Mouse (Mus musculus): Measurements from ENCODE around the gene Spsb4.

The Spsb4 gene

DNA sequence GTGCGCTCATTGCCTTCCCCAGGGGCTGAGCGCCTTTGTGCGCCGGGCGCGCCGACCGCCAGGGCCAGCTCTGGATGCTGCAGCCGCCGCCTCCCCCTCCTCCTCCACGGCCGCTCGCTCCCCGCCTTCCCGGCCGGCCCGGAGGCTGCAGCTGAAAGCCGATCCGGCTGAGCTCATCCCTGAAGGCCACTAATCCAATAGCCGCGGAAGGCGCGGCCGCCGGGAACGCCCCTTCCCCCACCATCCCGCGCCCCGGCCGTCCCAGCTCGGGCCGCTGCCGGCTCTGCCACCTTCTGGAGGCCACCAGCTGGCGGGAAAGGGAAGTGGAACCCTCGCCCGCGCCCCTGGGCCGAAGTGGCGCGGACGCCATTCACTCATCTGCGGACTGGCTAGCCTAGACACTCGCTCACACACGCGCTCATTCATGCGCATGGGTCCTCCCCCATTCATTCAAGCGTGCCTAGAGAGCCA lies at the start of gene Spsb4:
Gene Spsb4 (minus strand): TSS at position 167 of the 471 bp plus-strand sequence.
- DNase-seq = peak; percentile 98

DNA sequence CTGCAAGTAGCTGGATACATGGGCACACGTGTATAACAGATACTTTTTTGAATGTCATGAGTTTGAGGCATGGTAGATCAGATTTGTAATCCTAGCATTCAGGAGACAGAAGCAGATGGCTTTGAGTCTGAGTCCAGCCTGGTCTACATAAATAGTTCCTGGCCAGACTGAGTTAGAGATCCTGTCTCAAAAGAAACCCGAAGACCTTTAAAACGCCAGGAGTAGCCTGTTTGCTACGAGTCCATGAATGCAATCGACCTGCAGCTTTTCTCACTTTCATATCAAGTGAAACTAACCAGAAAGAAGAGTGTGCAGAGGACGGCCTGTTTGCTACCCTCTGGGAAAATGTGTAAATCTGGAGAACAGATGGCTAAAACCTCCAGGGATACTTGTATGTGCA lies 49.1 kb upstream of the Spsb4 start:
- peak; percentile 75 for DNase-seq

GRCm38 (mm10) chr9:97065885-97066284 lies 47.2 kb upstream of the Spsb4 start:
- DNase-seq = peak; percentile 66

GRCm38 (mm10) chr9:97065216-97065615 lies 46.6 kb upstream of the Spsb4 start:
- DNase-seq = peak; percentile 81

DNA sequence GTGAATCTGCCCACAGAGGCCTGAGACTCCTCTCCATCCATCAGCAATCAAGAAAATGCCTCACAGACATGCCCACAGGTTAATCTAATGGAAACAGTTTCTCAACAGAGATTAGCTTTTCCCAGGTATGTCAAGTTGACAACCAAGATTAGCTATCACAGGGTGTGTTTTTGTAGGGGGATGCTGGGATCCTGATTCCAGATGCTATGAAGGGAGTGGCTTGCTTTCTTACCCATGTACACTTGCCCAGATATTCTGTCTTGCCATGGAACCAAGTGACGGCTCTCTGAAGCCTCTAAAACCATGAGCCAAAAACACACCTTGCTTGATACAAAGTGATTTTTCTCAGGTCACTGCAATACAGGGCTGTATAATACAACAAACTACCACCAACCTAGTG lies 45.5 kb upstream of the Spsb4 start:
- peak; percentile 51 for DNase-seq

DNA sequence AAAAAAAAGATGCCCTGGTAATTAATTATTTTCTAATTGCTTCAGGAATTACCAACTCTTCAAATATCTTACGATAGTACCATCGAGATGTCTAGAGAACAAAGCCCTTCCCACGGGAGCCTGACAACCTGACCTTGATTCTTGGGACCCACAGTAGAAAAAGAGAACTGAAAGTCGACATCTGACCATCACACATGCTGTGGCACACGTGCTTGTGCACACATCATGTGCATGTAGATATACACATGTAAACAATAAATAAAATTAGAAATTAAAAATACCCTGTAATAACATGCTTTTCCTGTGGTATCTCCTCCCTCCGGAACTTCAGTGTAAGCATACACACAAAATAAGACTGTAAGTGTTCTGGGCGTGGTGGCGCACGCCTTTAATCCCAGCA lies 43.1 kb upstream of the Spsb4 start:
- DNase-seq = peak; percentile 35

GRCm38 (mm10) chr9:97056541-97057338 lies 38.1 kb upstream of the Spsb4 start:
- peak; percentile 83 for DNase-seq

DNA sequence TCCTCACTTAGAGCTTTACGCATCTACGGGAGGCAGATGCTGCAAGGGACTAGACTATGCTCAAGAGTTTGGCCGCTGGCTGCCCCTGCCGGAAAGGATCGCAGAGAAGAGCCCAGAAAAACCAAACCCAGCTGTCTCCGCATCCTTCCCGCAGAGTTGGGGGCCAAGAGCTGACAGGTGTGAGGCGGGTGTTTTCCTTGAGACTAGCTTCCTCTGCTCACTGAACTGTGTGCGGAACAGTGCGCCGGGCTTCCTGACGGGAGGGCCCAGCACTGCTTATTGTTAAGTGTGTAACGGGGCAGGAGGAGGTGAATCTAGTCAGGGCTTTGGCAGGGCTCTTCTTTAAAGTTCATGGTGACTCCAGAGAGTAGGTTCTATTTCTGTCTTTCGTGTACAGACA lies 37.3 kb upstream of the Spsb4 start:
- DNase-seq = peak; percentile 90

GRCm38 (mm10) chr9:97051176-97051575 lies 32.5 kb upstream of the Spsb4 start:
- peak; percentile 40 for DNase-seq

- DNase-seq = no peak
Observed at GRCm38 (mm10) chr9:97046240-97046639, 27.6 kb upstream of the Spsb4 start.

DNA sequence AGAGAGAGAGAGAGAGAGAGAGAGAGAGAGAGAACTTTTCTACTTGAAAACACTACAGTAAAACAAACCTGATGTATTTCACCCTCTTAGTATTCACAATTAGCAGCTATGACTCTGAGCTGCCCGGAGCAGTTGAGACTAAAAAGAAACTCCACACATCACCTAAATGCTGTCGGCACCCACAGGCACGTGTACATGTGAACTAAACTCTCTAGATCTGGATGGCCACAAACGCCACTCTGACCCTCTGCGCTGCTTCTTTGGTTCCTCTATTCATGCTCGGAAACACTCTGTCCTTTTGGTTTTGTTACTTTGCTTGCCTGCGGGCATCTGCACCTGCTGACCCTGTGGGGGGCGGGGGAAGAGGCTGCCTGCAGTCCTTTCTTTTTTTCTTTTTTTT lies 23.0 kb upstream of the Spsb4 start:
- no peak for DNase-seq

- DNase-seq = no peak
Observed at GRCm38 (mm10) chr9:97038010-97038409, 19.4 kb upstream of the Spsb4 start.

DNA sequence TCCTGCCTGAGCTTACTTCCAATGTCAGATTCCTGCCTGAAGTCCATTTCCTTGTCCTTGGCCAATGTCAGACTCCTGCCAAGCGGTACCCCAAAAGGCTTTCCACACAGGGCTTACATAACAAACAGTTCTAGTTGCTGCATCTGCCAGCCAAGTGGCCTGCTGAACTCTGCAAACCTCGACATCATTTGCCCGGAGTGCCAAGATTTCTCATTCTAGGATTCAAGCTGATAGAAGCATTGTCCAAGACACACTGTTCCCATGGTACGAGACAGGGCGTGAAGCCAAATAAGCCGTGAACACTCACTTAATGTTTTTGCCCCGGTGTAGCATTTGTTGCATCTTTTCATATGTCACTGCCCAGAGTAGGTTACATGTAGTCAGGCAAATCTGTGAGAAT lies 18.0 kb upstream of the Spsb4 start:
- no peak for DNase-seq

GRCm38 (mm10) chr9:97027361-97027760 lies 8.7 kb upstream of the Spsb4 start:
- peak; percentile 76 for DNase-seq

- no peak for DNase-seq
Observed at GRCm38 (mm10) chr9:97026006-97026405, 7.4 kb upstream of the Spsb4 start.

DNA sequence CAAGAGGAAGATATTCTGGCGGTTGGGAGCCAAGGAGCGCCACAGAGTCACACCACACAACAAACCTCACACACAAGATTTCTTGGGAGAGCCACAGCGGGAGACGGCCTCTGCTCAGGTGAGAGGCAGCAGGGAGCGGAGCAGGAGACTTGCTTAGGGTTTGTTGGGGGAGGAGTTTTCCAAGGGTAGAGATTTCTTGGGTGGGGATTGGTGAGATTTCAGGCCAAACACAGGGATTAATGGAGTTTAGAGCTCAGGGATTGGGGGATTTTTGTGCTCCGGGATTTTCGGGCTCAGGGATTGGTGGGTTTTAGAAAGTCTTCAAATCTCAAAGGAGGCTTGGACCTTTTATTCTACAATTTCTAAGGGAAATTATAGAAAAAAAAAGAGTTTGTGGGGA lies 5.8 kb upstream of the Spsb4 start:
- DNase-seq = no peak

DNA sequence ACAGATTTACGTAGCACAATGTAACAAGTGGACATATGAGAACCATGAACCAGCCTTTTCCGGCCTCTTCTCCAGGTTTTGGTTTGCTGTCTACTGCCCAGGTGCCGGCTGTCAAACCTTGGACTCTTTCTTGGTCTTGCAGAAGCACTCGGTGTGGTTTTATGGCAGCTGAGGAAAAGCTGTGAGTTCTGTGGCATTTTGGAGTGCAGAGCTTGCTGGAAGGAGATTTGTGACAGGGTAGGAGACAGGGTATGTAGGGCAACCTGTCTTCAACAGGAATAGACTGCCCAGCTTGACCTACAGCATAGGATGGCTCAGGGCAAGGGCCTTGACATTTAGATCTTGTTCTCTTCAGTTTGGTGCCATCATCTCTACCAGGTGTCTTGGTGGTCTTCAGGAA lies 4.3 kb upstream of the Spsb4 start:
- peak; percentile 63 for DNase-seq

GRCm38 (mm10) chr9:97022371-97022770 lies 3.7 kb upstream of the Spsb4 start:
- DNase-seq = peak; percentile 76

- DNase-seq = no peak
Observed at GRCm38 (mm10) chr9:97020152-97020551, 1.5 kb upstream of the Spsb4 start.

- no peak for DNase-seq
Observed at GRCm38 (mm10) chr9:97019686-97020085, 1.0 kb upstream of the Spsb4 start.

DNA sequence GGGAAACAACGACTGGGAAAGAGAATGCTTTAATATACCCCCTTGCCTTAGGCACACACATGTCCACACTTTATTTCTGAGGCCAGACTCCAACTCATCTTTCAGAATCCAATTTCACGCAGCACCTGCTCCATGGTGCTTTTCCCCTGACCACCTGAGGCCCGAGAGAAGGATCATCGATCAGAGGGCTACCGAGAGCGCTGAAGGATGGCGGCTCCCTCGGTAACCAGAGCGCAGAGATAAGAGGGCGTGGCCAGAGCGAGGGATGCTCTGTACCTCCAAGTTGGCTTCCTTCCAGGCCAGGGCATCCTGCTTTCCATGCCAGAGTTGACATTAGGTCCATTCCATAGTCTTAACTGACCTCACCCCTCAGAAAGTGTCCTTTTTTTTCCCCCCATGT lies 588 bp upstream of the Spsb4 start:
- peak; percentile 90 for DNase-seq

DNA sequence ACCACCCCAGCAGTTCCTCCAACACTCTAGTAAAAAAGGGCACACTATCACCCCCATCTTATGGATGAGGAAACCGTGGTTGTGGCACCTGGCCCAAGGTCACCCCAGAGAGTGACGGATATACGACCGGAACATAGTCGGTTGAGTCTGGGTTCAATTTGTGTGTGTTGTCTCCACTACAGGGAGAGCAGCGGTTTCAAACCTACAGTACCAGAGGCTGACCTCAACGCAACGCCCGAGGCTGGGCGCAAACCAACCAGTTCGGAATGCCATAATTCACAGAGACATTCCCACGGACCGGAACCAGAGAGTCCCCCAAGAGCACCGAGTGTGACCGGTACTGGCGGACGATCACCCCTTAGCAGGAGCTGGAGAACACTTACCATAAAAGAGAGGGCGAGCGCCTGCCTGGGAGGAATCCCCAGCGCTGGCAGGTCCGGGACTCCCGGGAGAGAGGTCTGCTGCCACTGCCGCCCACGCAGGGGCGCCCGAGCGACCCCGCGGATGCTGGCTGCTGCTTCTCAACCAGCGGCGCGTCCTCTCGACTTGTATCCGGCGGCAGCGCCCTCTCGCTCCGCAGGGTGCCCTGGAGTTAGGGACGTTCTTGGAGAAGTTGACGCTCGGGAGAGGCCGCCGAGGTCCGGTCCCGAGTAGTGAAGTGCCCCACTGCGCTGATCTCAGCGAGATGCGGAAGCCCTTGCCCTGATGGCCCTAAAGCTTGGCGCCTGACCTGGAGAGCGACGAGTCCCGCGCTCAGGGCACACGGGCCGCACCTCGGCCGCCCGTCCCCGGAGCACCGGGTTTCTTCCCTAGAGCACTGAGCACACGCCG lies 617 bp downstream of the Spsb4 start:
- DNase-seq = peak; percentile 94

GRCm38 (mm10) chr9:97017121-97017810 lies 1.4 kb downstream of the Spsb4 start:
- DNase-seq = no peak

Measured in heart, adult 11 months (tissue).